Mouse (Mus musculus): ENCODE measurements around the gene Wnt1. TPM values are rescaled to one million over a fixed set of nuclear protein-coding genes. Genes with fewer than 3 reads are reported as not detected.

Wnt1 gene
- polyA plus RNA-seq, 1 experiment from 2014 or later: not detected

DNA sequence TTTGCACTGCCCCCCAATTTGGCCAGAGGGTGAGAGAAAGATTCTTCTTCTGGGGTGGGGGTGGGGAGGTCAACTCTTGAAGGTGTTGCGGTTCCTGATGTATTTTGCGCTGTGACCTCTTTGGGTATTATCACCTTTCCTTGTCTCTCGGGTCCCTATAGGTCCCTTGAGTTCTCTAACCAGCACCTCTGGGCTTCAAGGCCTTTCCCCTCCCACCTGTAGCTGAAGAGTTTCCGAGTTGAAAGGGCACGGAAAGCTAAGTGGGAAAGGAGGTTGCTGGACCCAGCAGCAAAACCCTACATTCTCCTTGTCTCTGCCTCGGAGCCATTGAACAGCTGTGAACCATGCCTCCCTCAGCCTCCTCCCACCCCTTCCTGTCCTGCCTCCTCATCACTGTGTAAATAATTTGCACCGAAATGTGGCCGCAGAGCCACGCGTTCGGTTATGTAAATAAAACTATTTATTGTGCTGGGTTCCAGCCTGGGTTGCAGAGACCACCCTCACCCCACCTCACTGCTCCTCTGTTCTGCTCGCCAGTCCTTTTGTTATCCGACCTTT, 3.6 kb downstream of the Wnt1 start:
- H3K9me3 ChIP-seq (ENCODE audit: control insufficient read depth, low read length): no peaks in the 10 kb centered on the region
- peaks cover 99% of the 10 kb centered on the region for H3K27me3 ChIP-seq (replicated peaks; ENCODE audit: control insufficient read depth, insufficient read depth, low read length)
- H3K36me3 ChIP-seq (ENCODE audit: control insufficient read depth, insufficient read depth, low read length): no peaks in the 10 kb centered on the region
- H3K4me3 ChIP-seq (ENCODE audit: low read depth, low read length): no peak overlapping the region
- DNase-seq (ENCODE audit: low spot score): no peak
- no peak overlapping the region; the same call in 1 of the 2 replicates for H3K4me2 ChIP-seq (ENCODE audit: low read length)
- H3K9ac ChIP-seq (ENCODE audit: low read length): no peak overlapping the region
- H3K4me1 ChIP-seq (replicated peaks; ENCODE audit: control insufficient read depth, insufficient read depth, low read length): peaks cover 14% of the 10 kb centered on the region
- H3K27ac ChIP-seq (ENCODE audit: low read depth): no peak overlapping the region
- ATAC-seq (replicated peaks; ENCODE audit: low FRiP score, low TSS enrichment, low read depth): no peak
- 3% methylated on average over 13 of the region's 13 CpGs for WGBS

DNA sequence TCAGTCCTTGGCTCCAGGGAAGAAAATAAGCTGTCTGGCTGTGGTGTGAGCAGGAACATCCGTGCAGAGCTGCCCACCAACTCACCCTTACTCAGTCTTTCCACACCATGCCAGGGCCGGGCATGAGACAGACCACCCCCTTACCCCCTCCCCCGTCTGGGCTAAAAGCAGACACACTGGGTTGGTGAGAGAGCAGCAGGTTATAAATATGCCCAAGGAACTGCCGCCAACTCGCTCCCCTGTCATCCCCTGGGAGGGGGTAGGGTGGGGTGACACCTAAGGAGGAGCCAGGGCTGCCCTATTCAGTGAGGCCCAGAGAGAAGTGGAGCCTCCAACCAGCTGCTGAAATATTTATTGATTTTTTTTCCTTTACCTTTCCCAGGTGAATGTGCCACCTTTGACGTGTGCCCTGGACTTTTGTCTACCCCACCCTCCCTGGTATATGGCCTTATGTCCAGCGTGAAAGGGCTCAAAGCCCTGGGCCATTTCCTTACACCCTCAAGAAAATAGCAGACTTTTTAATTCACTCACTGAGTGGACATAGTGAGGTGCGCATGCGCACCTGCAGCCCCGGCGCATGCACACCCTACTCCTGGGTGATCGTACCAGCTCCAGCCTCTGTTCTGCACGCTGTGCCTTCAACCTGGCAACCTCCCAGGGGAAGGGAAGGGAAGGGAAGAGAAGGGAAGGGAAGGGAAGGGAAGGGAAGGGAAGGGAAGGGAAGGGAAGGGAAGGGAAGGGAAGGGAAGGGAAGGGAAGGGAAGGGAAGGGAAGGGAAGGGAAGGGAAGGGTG, 7.3 kb downstream of the Wnt1 start:
- 6% methylated on average over 13 of the region's 13 CpGs for WGBS
- Histone ChIP-seq H3K27ac (ENCODE audit: low read depth) (no peak overlapping the region), H3K4me3 (ENCODE audit: low read depth, low read length) (no peak overlapping the region), H3K36me3 (ENCODE audit: control insufficient read depth, insufficient read depth, low read length) (no peaks in the 10 kb centered on the region), H3K27me3 (replicated peaks; ENCODE audit: control insufficient read depth, insufficient read depth, low read length) (peaks cover 99% of the 10 kb centered on the region), H3K9ac (ENCODE audit: low read length) (no peak overlapping the region), H3K4me1 (replicated peaks; ENCODE audit: control insufficient read depth, insufficient read depth, low read length) (0 out of 2 replicates have a peak, but pooled peaks cover 9% of the 10 kb centered on the region), H3K9me3 (ENCODE audit: control insufficient read depth, low read length) (no peaks in the 10 kb centered on the region), H3K4me2 (ENCODE audit: low read length) (no peak overlapping the region)
- no peak for ATAC-seq (replicated peaks; ENCODE audit: low FRiP score, low TSS enrichment, low read depth)
- no peak for DNase-seq (ENCODE audit: low spot score)

DNA sequence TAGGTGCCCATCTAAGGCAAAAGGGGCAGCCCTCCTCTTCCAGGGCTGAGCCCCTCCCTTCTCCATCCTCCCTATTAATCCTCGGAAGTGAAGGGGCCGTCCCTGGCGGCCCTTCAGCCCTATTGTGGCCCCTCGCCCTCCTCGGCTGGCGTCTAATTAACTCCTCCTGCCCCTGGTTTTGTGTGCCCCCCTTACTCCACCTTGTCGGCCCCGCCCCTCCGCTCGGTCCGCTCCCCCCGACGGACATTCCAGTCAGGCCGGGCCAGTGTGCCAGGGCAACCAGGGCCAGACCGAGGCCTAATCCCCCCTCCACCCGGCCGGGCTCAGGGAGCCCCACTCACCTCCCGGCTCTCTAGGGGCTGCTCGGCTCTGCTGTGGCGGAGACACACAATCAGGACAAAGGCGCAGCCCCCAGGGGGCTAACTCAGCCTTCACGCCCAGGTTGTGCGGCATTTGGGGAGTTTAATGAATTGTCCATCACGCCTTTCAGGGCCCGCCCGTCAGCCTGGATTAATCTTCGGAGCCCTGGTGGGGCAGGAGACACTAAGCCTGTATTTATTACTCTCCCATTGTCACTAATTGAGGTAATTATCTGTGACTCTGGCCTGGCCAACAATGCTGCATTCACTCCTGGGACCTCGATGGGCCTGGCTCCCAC, 8.3 kb downstream of the Wnt1 start:
- Histone ChIP-seq H3K9ac (ENCODE audit: low read length) (no peak overlapping the region), H3K4me3 (ENCODE audit: low read depth, low read length) (no peak overlapping the region), H3K9me3 (ENCODE audit: control insufficient read depth, low read length) (no peaks in the 10 kb centered on the region), H3K27ac (ENCODE audit: low read depth) (no peak overlapping the region), H3K4me2 (ENCODE audit: low read length) (no peak overlapping the region), H3K36me3 (ENCODE audit: control insufficient read depth, insufficient read depth, low read length) (no peaks in the 10 kb centered on the region), H3K4me1 (replicated peaks; ENCODE audit: control insufficient read depth, insufficient read depth, low read length) (0 out of 2 replicates have a peak, but pooled peaks cover 4% of the 10 kb centered on the region), H3K27me3 (replicated peaks; ENCODE audit: control insufficient read depth, insufficient read depth, low read length) (peaks cover 99% of the 10 kb centered on the region)
- DNase-seq (ENCODE audit: low spot score) (no peak), ATAC-seq (replicated peaks; ENCODE audit: low FRiP score, low TSS enrichment, low read depth) (no peak)
- 4% methylated on average over 28 of the region's 28 CpGs for WGBS

DNA sequence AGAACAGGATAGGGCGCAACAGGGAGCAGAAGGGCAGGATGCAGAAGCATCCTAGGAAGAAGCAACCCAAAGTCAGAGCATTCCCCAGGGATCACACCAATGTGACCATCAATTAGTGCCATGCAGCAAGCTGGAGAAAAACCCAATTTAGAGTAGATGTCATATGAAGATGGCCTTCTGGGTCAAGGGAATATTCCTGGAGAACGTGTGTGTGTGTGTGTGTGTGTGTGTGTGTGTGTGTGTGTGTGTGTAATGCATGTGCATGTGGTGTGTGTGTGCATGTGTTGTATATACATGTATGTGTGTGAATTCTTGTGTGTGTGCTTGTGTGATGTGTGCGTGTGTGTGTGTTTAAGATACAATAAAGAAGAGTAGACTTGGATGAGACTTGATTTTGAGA, 9.2 kb downstream of the Wnt1 start:
- ATAC-seq (replicated peaks; ENCODE audit: low FRiP score, low TSS enrichment, low read depth) (no peak), DNase-seq (ENCODE audit: low spot score) (no peak)
- Histone ChIP-seq H3K4me1 (replicated peaks; ENCODE audit: control insufficient read depth, insufficient read depth, low read length) (0 out of 2 replicates have a peak, but pooled peaks cover 4% of the 10 kb centered on the region), H3K9ac (ENCODE audit: low read length) (no peak overlapping the region), H3K27me3 (replicated peaks; ENCODE audit: control insufficient read depth, insufficient read depth, low read length) (peaks cover 99% of the 10 kb centered on the region), H3K9me3 (ENCODE audit: control insufficient read depth, low read length) (no peaks in the 10 kb centered on the region), H3K36me3 (ENCODE audit: control insufficient read depth, insufficient read depth, low read length) (no peaks in the 10 kb centered on the region), H3K27ac (ENCODE audit: low read depth) (no peak overlapping the region), H3K4me3 (ENCODE audit: low read depth, low read length) (no peak overlapping the region), H3K4me2 (ENCODE audit: low read length) (no peak overlapping the region)
- WGBS: 47% methylated on average over 3 of the region's 3 CpGs

DNA sequence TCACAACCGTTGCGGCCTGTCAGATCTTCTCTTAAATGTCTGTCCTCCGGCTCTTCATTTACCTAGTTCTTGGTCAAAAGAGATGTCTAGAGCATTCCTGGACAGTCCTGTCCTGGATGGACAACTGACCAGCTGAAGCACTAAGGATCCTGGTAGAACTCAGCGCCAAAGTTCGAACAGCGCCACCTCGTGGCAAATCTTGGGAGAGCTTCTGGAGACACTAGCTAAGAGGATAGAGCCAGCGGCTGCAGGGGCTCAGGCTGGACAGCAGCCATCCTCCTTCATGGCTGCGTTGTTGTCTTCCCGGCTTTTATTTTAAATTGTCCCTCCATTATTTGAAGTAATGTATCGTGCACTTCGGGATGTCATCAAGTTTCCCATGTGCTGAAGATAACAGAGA, 9.7 kb downstream of the Wnt1 start:
- Histone ChIP-seq H3K36me3 (ENCODE audit: control insufficient read depth, insufficient read depth, low read length) (no peaks in the 10 kb centered on the region), H3K4me3 (ENCODE audit: low read depth, low read length) (no peak overlapping the region), H3K27ac (ENCODE audit: low read depth) (no peak overlapping the region), H3K4me2 (ENCODE audit: low read length) (no peak overlapping the region), H3K9ac (ENCODE audit: low read length) (no peak overlapping the region), H3K4me1 (replicated peaks; ENCODE audit: control insufficient read depth, insufficient read depth, low read length) (0 out of 2 replicates have a peak, but pooled peaks cover 4% of the 10 kb centered on the region), H3K27me3 (replicated peaks; ENCODE audit: control insufficient read depth, insufficient read depth, low read length) (peaks cover 99% of the 10 kb centered on the region), H3K9me3 (ENCODE audit: control insufficient read depth, low read length) (no peaks in the 10 kb centered on the region)
- ATAC-seq (replicated peaks; ENCODE audit: low FRiP score, low TSS enrichment, low read depth) (no peak), DNase-seq (ENCODE audit: low spot score) (peak; percentile 96)
- 13% methylated on average over 12 of the region's 12 CpGs for WGBS

DNA sequence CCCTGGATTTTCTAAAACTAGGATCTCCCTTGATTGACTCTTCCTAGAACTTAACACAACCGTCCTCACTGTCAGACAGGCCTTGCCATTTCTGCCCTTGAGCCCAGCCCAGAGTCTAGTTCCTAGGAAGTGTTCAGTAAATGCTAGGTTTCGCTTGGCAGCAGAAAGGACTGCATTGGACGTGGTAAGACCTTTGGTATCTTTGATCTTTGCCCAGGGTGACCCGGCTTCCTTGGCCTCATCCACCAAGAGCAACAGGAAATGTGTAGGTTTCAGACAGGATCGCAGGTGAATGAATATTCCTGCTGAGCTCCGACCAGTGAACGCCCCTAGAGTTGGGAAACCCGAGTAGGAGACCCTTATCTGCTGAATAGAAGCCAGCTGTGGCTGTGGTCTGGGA, 13.3 kb downstream of the Wnt1 start:
- Histone ChIP-seq H3K9me3 (ENCODE audit: control insufficient read depth, low read length) (no peaks in the 10 kb centered on the region), H3K9ac (ENCODE audit: low read length) (no peak overlapping the region), H3K36me3 (ENCODE audit: control insufficient read depth, insufficient read depth, low read length) (no peaks in the 10 kb centered on the region), H3K4me1 (replicated peaks; ENCODE audit: control insufficient read depth, insufficient read depth, low read length) (peaks cover 10% of the 10 kb centered on the region), H3K4me3 (ENCODE audit: low read depth, low read length) (no peak overlapping the region), H3K27ac (ENCODE audit: low read depth) (no peak overlapping the region), H3K4me2 (ENCODE audit: low read length) (no peak overlapping the region), H3K27me3 (replicated peaks; ENCODE audit: control insufficient read depth, insufficient read depth, low read length) (peaks cover 99% of the 10 kb centered on the region)
- 4% methylated on average over 8 of the region's 8 CpGs for WGBS
- no peak for ATAC-seq (replicated peaks; ENCODE audit: low FRiP score, low TSS enrichment, low read depth)
- DNase-seq (ENCODE audit: low spot score): no peak

DNA sequence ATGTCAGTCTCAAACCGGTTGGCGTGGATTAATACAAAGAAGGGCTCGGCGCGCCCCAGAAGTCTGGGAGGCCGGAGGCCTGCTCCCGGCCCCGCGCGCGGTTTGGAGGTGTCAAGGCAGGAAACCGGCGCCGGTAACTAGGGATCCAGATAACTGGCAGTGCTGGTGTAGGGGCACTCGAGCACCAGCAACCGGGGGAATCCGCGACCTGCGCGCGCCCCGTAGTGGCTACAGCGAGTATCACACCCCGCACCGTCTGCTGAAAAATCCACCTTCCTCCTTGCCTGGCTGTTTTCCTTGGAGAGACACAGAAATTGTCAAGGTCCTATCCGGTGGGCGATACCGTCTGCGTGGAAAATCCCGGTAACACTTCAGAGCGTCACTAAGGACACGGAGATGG, 14.4 kb downstream of the Wnt1 start:
- ATAC-seq (replicated peaks; ENCODE audit: low FRiP score, low TSS enrichment, low read depth): no peak
- H3K4me1 ChIP-seq (replicated peaks; ENCODE audit: control insufficient read depth, insufficient read depth, low read length): peaks cover 15% of the 10 kb centered on the region

DNA sequence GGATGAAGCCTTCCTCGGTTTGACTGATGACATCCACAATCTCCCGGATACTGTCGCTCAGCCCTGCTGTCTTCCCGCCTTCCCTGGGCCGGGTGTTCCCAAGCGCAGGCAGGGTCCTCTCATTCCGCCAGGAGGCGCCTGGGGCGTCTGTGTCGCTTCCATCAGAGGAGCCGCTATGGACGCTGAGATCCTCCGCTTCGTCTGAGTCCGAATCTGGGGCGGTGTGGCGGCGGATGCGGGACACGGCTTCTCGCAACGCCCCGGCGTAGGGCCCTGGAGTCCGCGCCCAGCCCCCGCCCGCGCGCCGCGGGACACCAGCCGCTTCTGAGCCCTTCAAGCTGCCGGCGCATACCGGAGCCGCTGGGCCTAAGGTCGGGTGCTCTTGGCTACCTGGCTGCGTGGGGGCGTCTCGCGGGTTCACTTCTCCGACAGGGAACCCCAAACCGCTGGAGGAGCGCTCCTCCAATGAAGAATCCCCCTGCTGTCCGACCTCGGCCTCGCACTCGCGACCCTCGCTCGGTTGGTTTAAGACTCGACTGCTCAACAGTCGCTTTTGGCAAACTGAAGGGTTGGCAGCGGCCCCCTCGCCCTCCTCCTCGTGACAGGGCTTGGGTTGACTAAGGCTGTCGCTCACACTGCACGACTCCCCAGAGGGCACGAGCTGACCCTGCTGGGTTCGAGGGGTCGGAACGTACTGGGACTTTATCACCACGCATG, 15.8 kb downstream of the Wnt1 start:
- Histone ChIP-seq H3K4me3 (ENCODE audit: low read depth, low read length) (peak overlapping the region; percentile 38), H3K4me2 (ENCODE audit: low read length) (peak overlapping the region; percentile 74), H3K4me1 (replicated peaks; ENCODE audit: control insufficient read depth, insufficient read depth, low read length) (peaks cover 15% of the 10 kb centered on the region), H3K36me3 (ENCODE audit: control insufficient read depth, insufficient read depth, low read length) (no peaks in the 10 kb centered on the region), H3K9ac (ENCODE audit: low read length) (peak overlapping the region; percentile 23; the same call in 1 of the 2 replicates), H3K27me3 (replicated peaks; ENCODE audit: control insufficient read depth, insufficient read depth, low read length) (peaks cover 96% of the 10 kb centered on the region), H3K27ac (ENCODE audit: low read depth) (no peak overlapping the region), H3K9me3 (ENCODE audit: control insufficient read depth, low read length) (no peaks in the 10 kb centered on the region)
- ATAC-seq (replicated peaks; ENCODE audit: low FRiP score, low TSS enrichment, low read depth) (peak; percentile 14; the same call in 1 of the 2 replicates), DNase-seq (ENCODE audit: low spot score) (peak; percentile 85)
- 1% methylated on average over 64 of the region's 64 CpGs for WGBS

More for the DNA sequence above, 14.4 kb downstream of the Wnt1 start:
- Histone ChIP-seq H3K4me3 (ENCODE audit: low read depth, low read length) (0 out of 2 replicates have a peak overlapping the region, but pooled peaks have one; percentile 10), H3K27me3 (replicated peaks; ENCODE audit: control insufficient read depth, insufficient read depth, low read length) (peaks cover 99% of the 10 kb centered on the region), H3K4me2 (ENCODE audit: low read length) (peak overlapping the region; percentile 23; the same call in 1 of the 2 replicates), H3K27ac (ENCODE audit: low read depth) (no peak overlapping the region), H3K9ac (ENCODE audit: low read length) (no peak overlapping the region), H3K9me3 (ENCODE audit: control insufficient read depth, low read length) (no peaks in the 10 kb centered on the region), H3K36me3 (ENCODE audit: control insufficient read depth, insufficient read depth, low read length) (no peaks in the 10 kb centered on the region)
- DNase-seq (ENCODE audit: low spot score): peak; percentile 96
- WGBS: 2% methylated on average over 32 of the region's 32 CpGs

Measured in intestine, embryonic 14.5 days (tissue).